Mouse (Mus musculus) spleen, adult 10 weeks (tissue): ENCODE results near the gene Sptbn4. TPM values are rescaled to one million over a fixed set of nuclear protein-coding genes. Genes with fewer than 3 reads are reported as not detected.

Experiments used
- polyA plus RNA-seq: library from polyadenylated mRNA; stranded (reverse); fragments of 350-450 nt; fragmentation: Illumina TruSeq; extraction: RNeasy Lipid Tissue Mini Kit (QIAGEN cat#74804); gene quantifications from one replicate; pipeline ENCODE4 v1.2.3, GENCODE M21; 2015; ENCODE audit warnings: low replicate concordance; ENCODE audit not compliant: insufficient read depth

Gene Sptbn4
- polyA plus RNA-seq: 0.10 TPM

GRCm38 (mm10) chr7:27447419-27448286, at the start of gene Sptbn4, which contains the start of gene Blvrb:
Sptbn4 (minus strand) TSS chr7:27447686.
Blvrb (plus strand) TSS chr7:27447978.

GRCm38 (mm10) chr7:27486770-27487697, 39.5 kb upstream of the Sptbn4 start, which contains the start of gene Sertad1:
Sertad1 (plus strand) TSS chr7:27486910.

GRCm38 (mm10) chr7:27473156-27473834, 25.8 kb upstream of the Sptbn4 start, which contains the start of gene Sertad3:
Sertad3 (plus strand) TSS chr7:27473768.

DNA sequence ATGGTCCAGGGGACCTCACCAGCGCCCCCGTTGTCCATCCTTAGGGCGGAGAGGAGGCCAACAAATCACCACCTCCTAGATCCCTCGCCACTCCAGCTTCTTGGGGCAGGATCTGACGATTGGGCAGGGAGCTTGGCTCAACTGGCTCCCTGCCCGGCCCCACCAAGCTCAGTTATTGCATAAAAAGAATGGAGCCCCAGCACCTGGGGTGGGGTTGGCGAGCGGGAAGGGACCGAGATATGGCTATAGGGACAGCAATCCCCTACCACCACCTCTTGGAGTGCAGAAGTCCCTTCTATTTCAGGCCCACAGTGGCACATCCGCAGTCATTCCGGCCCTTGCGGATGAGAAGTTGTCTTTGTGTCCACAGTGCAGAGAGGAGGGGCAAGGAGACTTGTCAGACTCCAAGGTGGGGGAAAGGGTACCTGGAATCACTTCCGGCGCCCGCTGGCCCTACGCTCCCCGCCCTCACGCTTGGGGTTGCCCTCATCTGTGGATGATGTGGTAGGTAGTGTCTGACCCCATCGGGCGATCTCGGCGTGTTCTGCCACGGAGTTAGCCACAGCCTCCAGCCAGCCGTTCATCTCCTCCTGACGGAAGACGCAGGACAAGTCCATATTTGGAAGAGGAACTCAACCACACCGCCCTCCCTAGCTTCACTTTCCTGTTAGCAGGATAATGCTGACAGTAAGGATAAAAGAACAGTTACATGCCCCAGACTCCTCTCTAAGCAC, 90.5 kb downstream of the Sptbn4 start, which contains the start of gene Gm20479:
Gm20479 (minus strand) TSS at position 559 of the 734 bp plus-strand sequence.

DNA sequence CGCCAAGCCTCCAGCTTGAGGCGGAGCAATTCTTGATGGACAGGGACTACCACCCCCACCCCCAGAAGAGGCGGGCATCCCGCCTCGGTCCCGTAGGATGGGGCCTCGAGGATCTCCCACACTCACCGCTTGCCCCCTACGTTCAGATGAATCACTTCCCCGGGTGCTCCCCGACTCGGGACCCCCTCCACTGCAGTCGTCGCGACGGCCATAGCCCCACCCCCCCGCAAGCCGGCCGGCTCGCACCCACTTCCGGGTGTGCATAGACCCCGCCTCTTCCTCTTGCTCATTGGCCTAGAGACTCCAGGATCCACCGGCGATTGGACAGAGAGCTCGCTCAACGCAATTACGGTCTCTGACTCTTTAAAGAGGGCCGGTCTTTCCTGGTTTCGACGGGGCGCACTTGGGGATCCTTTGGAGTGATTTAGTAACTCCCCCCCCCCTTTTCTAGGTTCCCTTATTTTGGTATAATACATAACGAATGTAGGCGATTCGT, 91.7 kb downstream of the Sptbn4 start, which contains the start of gene Shkbp1:
Shkbp1 (minus strand) TSS at position 275 of the 496 bp plus-strand sequence.

GRCm38 (mm10) chr7:27337175-27337853, 110.2 kb downstream of the Sptbn4 start, which contains the start of gene Ltbp4:
Ltbp4 (minus strand) TSS chr7:27337692.

Other genes starting within 250 kb of the Sptbn4 start
- gene Itpkc, start 219.0 kb downstream of the Sptbn4 start, polyA plus RNA-seq: 4.7 TPM
- 7.5 TPM for gene Coq8b, start 214.7 kb downstream of the Sptbn4 start, polyA plus RNA-seq
- 0.77 TPM for gene Numbl, start 189.3 kb downstream of the Sptbn4 start, polyA plus RNA-seq
- gene Ltbp4, start 110.0 kb downstream of the Sptbn4 start, polyA plus RNA-seq: 11.5 TPM
- 26.2 TPM for gene Shkbp1, start 91.7 kb downstream of the Sptbn4 start, polyA plus RNA-seq
- 19.3 TPM for gene Gm20479, start 90.3 kb downstream of the Sptbn4 start, polyA plus RNA-seq
- 39.0 TPM for gene Blvrb, start 292 bp upstream of the Sptbn4 start, polyA plus RNA-seq
- gene Sertad3, start 26.1 kb upstream of the Sptbn4 start, polyA plus RNA-seq: 13.6 TPM
- gene Sertad1, start 39.2 kb upstream of the Sptbn4 start, polyA plus RNA-seq: 7.2 TPM
- 0.51 TPM for gene Prx, start 51.6 kb upstream of the Sptbn4 start, polyA plus RNA-seq
- 0.08 TPM for gene Hipk4, start 75.6 kb upstream of the Sptbn4 start, polyA plus RNA-seq
- gene Pld3, start 105.5 kb upstream of the Sptbn4 start, polyA plus RNA-seq: 26.5 TPM
- gene 2310022A10Rik, start 105.5 kb upstream of the Sptbn4 start, polyA plus RNA-seq: 10.4 TPM
- 57.1 TPM for gene Akt2, start 143.9 kb upstream of the Sptbn4 start, polyA plus RNA-seq
- gene Ttc9b, start 206.2 kb upstream of the Sptbn4 start, polyA plus RNA-seq: not detected
- 3.4 TPM for gene Map3k10, start 226.9 kb upstream of the Sptbn4 start, polyA plus RNA-seq
- gene Zfp607b, start 241.7 kb upstream of the Sptbn4 start, polyA plus RNA-seq: 2.2 TPM